Mouse (Mus musculus) brain, adult 2 months (tissue): ENCODE measurements at regions not wholly inside any gene's neighbourhood (a gene's known extent, or its start where the extent isn't known, plus 50 kb on each side); places are given as distances from the start of the nearest gene placed in this dataset.

Experiments used
- DNase-seq: peaks from one replicate; pipeline ENCODE4 v3.0.0; 2011; ENCODE audit warnings: low read depth, low spot score

GRCm38 (mm10) chr7:130073890-130074819 is 446.0 kb downstream of the Ate1 start:
- peak; percentile 82 for DNase-seq

GRCm38 (mm10) chr7:130082662-130083061 is 437.5 kb downstream of the Ate1 start:
- DNase-seq: no peak

GRCm38 (mm10) chr7:130085706-130086105 is 434.5 kb downstream of the Ate1 start:
- no peak for DNase-seq

- DNase-seq: no peak
Observed at GRCm38 (mm10) chr7:130089896-130090610, 430.1 kb downstream of the Ate1 start.

GRCm38 (mm10) chr7:130091942-130092341 is 428.2 kb downstream of the Ate1 start:
- no peak for DNase-seq

GRCm38 (mm10) chr7:130095141-130095540 is 425.0 kb downstream of the Ate1 start:
- no peak for DNase-seq

- no peak for DNase-seq
Observed at GRCm38 (mm10) chr7:130098606-130099005, 421.6 kb downstream of the Ate1 start.

GRCm38 (mm10) chr7:130102671-130103070 is 417.5 kb downstream of the Ate1 start:
- no peak for DNase-seq

GRCm38 (mm10) chr7:130106961-130107360 is 413.2 kb downstream of the Ate1 start:
- DNase-seq: no peak

- DNase-seq: peak; percentile 9
Observed at GRCm38 (mm10) chr7:130108362-130108761, 411.8 kb downstream of the Ate1 start.
